Mouse (Mus musculus): ENCODE data around the gene Rpl22. TPM values are rescaled to one million over a fixed set of nuclear protein-coding genes. Genes with fewer than 3 reads are reported as not detected.

Rpl22 gene
- polyA plus RNA-seq (2015; fragmentation: Nextera tagmentation; extraction: Ambion mirVana) = 575 and 1,124 TPM in 2 replicates

DNA sequence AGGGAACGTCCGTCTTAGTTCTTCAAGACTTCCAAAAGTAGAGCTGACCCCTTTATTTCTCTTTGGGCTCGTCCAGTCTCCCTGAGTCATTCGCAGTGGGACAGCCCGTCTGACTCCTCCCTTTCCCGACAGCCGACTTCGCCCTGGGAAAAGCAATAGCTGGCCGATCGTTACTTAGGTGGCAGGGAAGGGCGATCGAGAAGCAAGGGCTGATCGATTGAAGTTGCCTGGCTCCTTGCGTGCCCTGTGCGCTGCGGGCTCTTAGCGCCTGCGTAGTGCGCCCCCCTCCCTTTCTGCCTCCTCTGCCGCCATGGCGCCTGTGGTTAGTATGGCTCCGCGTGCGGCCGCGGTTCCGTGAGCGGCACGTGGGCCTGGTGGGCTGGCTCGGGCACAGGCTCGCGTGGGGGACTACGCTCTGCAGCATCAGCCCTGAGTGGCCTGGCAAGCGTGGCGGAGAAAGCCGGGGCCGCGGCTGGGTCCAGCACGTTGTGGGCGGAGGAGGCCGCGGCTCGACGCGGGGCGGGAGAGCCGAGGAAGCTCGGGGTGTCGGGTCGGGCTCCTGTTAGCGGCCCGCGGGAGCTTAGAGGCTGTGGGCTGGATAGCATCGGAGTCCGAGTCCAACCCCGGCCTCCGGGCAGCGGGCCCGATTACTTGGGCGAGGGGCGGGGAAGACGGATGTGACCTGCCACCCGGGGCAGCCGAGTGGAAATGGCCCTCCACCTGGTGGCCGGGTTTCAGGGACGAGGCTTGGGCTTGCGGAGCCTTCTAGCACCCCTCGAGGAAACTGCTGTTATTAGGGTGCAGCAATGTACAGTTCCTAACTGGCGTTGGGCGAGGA lies at the start of gene Rpl22:
TSS of gene Rpl22 (plus strand) at position 169 of the 838 bp plus-strand sequence.

DNA sequence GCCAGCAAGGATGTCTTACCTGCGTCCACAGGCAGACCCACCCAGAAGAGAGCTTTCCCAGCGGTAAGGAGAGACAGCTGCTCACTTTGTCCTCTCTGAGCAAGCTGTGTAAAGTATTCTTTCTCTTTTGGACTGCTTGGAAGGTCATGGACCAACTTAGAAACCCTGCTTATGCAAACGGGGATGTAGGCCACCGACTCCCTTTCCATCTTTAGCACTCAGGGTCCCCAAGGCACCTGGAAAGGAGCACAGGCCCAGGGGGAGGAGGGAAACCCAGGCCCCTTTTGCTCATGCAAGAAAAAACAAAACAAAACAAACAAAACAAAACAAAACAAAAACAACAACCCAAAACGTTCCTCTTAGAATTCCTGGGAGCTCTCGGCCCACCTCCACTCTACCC lies 34.0 kb upstream of the Rpl22 start, which contains the start of gene Hes3:
TSS of gene Hes3 (minus strand) at position 101 of the 400 bp plus-strand sequence.

DNA sequence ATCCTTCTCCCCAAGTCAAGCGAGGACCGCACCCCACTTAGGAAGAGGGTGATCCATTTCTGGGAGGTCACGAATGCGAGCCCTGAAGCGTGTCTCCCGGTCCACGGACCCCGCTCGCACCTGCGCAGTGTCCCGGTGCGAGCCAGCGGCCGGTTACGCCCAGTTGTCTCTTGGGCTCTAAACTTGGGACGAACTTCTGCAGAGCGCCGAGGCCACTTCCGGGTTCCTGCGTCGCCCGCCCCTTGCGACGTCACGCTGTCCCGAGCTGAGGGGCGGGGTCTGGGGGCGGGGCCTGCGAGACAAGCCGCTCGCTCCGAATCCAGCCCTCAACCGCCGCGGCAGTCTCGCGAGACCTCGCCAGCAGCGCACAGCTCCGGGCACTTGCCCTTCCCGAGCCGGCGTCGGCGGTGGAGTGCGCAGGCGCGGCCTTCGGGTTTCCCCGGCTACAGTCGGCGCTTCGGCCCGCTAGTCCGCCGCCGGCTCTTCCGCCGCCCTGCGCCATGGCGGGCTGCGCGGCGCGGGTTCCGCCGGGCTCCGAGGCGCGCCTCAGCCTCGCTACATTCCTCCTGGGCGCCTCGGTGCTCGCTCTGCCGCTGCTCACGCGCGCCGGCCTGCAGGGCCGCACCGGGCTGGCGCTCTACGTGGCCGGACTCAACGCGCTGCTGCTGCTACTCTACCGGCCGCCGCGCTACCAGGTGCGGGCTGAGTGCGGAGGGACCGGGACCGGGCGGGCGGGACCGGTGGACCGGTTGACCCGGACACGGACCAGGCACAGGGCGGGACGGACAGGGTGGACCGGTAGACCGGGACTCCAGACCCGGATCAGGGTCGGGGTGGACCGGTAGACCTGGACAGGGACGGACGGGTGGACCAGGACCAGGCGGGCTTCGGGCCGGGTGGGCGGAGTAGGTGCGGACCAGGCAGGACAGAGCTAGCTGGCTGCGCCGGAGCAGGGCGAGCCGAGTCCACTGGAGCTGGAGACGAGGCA lies 28.4 kb upstream of the Rpl22 start, which contains the start of gene Icmt:
TSS of gene Icmt (plus strand) at position 354 of the 988 bp plus-strand sequence.

DNA sequence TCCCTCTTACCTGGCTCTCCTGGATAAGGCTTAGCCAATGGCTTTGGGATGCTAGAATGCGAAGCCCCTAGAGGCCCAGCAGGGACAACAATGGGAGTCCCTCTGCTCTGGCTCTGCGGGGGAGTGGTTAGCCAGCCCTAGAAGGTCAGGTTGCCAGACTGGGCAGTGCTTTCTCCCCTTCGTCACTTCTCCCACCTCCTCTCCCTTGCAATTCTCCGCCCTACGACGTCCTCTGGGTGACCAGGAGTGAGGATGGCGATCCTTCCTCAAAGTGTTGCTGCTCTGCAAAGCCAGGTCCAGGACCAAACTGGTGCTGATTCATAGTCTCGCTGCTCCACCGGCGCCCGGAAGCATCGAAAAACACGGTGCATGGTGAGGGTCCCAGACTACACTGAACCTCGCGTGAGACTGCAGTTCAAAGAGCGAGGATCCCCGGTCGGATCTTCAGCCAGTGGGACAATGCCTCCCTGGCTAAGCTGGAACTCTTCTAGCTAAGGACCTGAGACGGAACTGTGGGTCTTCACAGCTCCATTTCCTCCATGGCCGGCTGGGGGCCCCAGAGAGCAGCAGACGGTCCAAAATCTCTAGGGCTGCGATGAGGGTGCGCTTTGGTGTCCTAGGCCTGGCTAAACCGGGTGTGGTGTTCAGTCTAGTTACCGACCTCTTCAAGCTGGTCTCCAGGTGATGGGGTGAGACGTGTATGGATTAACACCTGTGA lies 6.9 kb upstream of the Rpl22 start, which contains the start of gene Rnf207:
TSS of gene Rnf207 (minus strand) at position 477 of the 718 bp plus-strand sequence.

DNA sequence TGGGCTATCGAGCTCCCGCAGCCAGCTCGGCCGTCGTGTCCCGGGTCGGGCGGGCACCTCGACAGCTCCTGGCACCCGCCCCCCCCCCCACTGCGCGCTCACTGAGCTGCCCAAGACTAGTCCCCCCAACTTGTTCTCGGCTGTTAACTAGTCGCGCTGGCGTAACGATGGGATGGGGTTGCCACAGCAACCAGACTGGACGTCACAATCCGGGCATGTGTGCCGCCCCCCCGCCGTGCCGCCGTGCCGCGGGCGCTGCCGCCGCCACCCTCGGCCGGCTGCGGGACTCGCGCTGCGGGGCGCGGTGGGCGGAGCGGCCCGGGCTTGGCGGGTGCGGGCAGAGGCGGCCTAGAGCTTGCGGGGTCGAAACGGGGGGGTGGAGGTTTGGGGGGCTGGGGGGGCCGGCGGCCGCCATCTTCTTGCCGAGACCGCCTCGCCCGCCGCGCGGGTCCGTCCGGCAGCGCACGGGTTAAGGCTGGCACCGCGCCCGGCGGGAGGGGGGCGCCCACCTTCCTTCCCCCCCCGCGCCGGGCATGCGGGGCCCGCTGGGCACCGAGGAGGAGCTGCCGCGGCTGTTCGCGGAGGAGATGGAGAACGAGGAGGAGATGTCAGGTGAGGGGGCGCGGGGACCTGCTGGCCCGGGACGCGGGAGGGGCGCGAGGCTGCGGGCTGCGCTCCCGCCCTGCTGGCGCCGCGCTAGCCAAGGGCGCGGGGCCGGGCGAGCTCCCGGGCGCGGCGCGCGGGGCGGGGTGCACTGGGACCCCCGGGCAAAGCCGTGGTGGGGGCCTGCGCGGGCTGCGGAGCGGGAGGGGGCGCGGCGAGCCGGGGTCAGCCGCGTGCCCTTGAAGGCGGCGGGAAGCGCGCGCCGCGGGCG lies 13.1 kb downstream of the Rpl22 start, which contains the start of gene Chd5:
TSS of gene Chd5 (plus strand) at position 233 of the 874 bp plus-strand sequence.

Other genes with a start within 250 kb of the Rpl22 start
- 0.20 and 0.75 TPM in 2 replicates for gene Tnfrsf25, start 209.8 kb upstream of the Rpl22 start, polyA plus RNA-seq (2015; fragmentation: Nextera tagmentation; extraction: Ambion mirVana)
- 1.3 and 3.3 TPM in 2 replicates for gene Espn, start 173.4 kb upstream of the Rpl22 start, polyA plus RNA-seq (2015; fragmentation: Nextera tagmentation; extraction: Ambion mirVana)
- 0.13 TPM in 1 of 2 replicates, not detected in the other for gene Hes2, start 166.9 kb upstream of the Rpl22 start, polyA plus RNA-seq (2015; fragmentation: Nextera tagmentation; extraction: Ambion mirVana)
- 43.7 and 96.9 TPM in 2 replicates for gene Acot7, start 147.6 kb upstream of the Rpl22 start, polyA plus RNA-seq (2015; fragmentation: Nextera tagmentation; extraction: Ambion mirVana)
- gene Gpr153, start 51.5 kb upstream of the Rpl22 start, polyA plus RNA-seq (2015; fragmentation: Nextera tagmentation; extraction: Ambion mirVana) = 6.7 and 13.1 TPM in 2 replicates
- not detected in 2 replicates for gene Hes3, start 34.1 kb upstream of the Rpl22 start, polyA plus RNA-seq (2015; fragmentation: Nextera tagmentation; extraction: Ambion mirVana)
- 11.2 and 11.9 TPM in 2 replicates for gene Icmt, start 28.5 kb upstream of the Rpl22 start, polyA plus RNA-seq (2015; fragmentation: Nextera tagmentation; extraction: Ambion mirVana)
- gene Rnf207, start 6.7 kb upstream of the Rpl22 start, polyA plus RNA-seq (2015; fragmentation: Nextera tagmentation; extraction: Ambion mirVana) = 0.39 and 0.55 TPM in 2 replicates
- gene Chd5, start 12.9 kb downstream of the Rpl22 start, polyA plus RNA-seq (2015; fragmentation: Nextera tagmentation; extraction: Ambion mirVana) = 12.3 and 21.8 TPM in 2 replicates
- 1.2 and 1.4 TPM in 2 replicates for gene Nphp4, start 151.0 kb downstream of the Rpl22 start, polyA plus RNA-seq (2015; fragmentation: Nextera tagmentation; extraction: Ambion mirVana)
- 4.7 and 6.9 TPM in 2 replicates for gene Kcnab2, start 152.1 kb downstream of the Rpl22 start, polyA plus RNA-seq (2015; fragmentation: Nextera tagmentation; extraction: Ambion mirVana)

All from adrenal gland, postnatal 0 days (tissue).